Mouse (Mus musculus) C2C12 (cell line): ENCODE results near the gene Klhl13. TPM values are rescaled to one million over a fixed set of nuclear protein-coding genes. Genes with fewer than 3 reads are reported as not detected.

ENCODE experiments used
- H3K27me3 ChIP-seq: one replicate; pipeline ENCODE4 v1.6.1; 2011; ENCODE audit not compliant: control insufficient read depth, insufficient read depth, insufficient read length
- H3K36me3 ChIP-seq: one replicate; pipeline ENCODE4 v1.6.1; 2011; ENCODE audit not compliant: control insufficient read depth, insufficient read depth
- H3K4me3 ChIP-seq: one replicate; pipeline ENCODE4 v1.5.1; 2011; ENCODE audit warnings: mild to moderate bottlenecking, control low read depth; ENCODE audit not compliant: poor library complexity, insufficient read depth, severe bottlenecking
- H3K79me2 ChIP-seq: one replicate; pipeline ENCODE4 v1.6.1; 2011; ENCODE audit not compliant: control insufficient read depth, insufficient read depth
- H3K79me3 ChIP-seq: one replicate; pipeline ENCODE4 v1.6.1; 2011; ENCODE audit warnings: low read depth, control low read depth
- H3ac ChIP-seq: one replicate; pipeline ENCODE3; 2011; ENCODE audit warnings: low read depth; ENCODE audit not compliant: control insufficient read depth, insufficient read length
- CEBPB ChIP-seq: IDR thresholded peaks from one replicate; pipeline ENCODE4 v1.6.1; 2011; ENCODE audit warnings: low read depth, mild to moderate bottlenecking, control low read depth, moderate library complexity
- CTCF ChIP-seq: IDR thresholded peaks from one replicate; pipeline ENCODE4 v1.5.1; 2011; ENCODE audit not compliant: control insufficient read depth, insufficient read depth, insufficient read length
- FOSL1 ChIP-seq: IDR thresholded peaks from one replicate; pipeline ENCODE4 v1.8.0; 2011; ENCODE audit warnings: mild to moderate bottlenecking, low read length; ENCODE audit not compliant: poor library complexity, insufficient read depth, severe bottlenecking
- MAX ChIP-seq: IDR thresholded peaks from one replicate; pipeline ENCODE4 v1.6.1; 2011; ENCODE audit warnings: mild to moderate bottlenecking, control low read depth
- MYOD1 ChIP-seq: IDR thresholded peaks from one replicate; pipeline ENCODE4 v1.6.1; 2011; ENCODE audit warnings: low read depth; ENCODE audit not compliant: control insufficient read depth, insufficient read length
- MYOG ChIP-seq: IDR thresholded peaks from one replicate; pipeline ENCODE4 v1.6.1; 2011; ENCODE audit not compliant: control insufficient read depth, insufficient read length; ENCODE audit errors: extremely low read depth
- USF1 ChIP-seq: IDR thresholded peaks from one replicate; pipeline ENCODE4 v1.6.1; 2011; ENCODE audit warnings: low read depth, mild to moderate bottlenecking, control low read depth, moderate library complexity
- polyA plus RNA-seq: library from polyadenylated mRNA; unstranded; fragments of >200 nt; fragmentation: generic; extraction: Trizol; gene quantifications from one replicate; pipeline ENCODE4 v1.2.1, GENCODE M21; 2012; ENCODE audit warnings: missing spikeins

Gene Klhl13
- polyA plus RNA-seq, 1 experiment: 0.04 TPM

- Histone ChIP-seq H3K79me3 (no peaks in the 10 kb centered on the region), H3ac (no peak overlapping the region), H3K27me3 (no peaks in the 10 kb centered on the region), H3K79me2 (no peaks in the 10 kb centered on the region), H3K36me3 (no peaks in the 10 kb centered on the region), H3K4me3 (no peak overlapping the region)
- TF ChIP-seq FOSL1: no peak
- TF ChIP-seq USF1: no peak
- no peak for TF ChIP-seq MYOD1
- no peak for TF ChIP-seq CTCF
- no peak for TF ChIP-seq CEBPB
- no peak for TF ChIP-seq MAX
- TF ChIP-seq MYOG: no peak
Measured at GRCm38 (mm10) chrX:23284530-23285441, 80.1 kb downstream of the Klhl13 start.

DNA sequence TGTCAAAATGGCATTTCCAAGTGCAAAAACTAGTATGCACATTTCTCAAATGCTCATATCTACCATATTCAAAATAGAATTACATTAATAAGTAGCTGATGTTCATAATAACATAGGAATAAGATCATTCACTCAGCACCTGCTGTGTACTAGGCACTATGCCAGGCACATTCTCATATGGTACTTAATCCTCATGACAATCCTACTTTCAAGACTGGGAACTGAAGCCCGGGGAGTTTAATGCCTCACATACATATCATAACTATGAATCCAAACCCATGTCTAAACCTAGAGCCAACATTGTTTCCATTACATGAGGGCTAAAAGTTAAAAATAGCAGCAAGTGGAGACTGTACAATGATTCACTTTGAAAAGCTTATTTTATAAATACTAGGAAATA is 97.3 kb downstream of the Klhl13 start:
- Histone ChIP-seq H3ac (no peak overlapping the region), H3K79me2 (no peaks in the 10 kb centered on the region), H3K36me3 (no peaks in the 10 kb centered on the region), H3K27me3 (no peaks in the 10 kb centered on the region), H3K79me3 (no peaks in the 10 kb centered on the region), H3K4me3 (no peak overlapping the region)
- TF ChIP-seq USF1: no peak
- TF ChIP-seq MYOG: no peak
- no peak for TF ChIP-seq CEBPB
- TF ChIP-seq FOSL1: no peak
- no peak for TF ChIP-seq MAX
- no peak for TF ChIP-seq MYOD1
- no peak for TF ChIP-seq CTCF

DNA sequence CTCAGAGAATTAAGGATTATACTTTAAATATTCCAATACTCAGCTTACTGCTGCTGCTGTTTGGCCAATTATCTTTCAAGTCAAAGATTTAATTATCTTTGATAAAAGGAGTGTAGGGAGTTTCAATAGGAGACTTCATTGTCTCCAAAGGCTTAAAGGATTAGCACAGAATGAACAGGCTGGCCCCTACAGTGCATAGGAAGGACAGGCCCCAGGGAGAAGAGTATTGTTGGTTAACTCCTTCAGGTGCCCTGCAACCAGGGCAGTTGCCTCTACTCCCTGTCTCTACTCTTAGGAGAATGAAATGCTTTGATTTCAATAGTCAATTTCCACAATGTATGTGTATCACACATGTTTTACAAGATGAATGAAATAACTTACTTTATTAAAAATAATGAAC is 116.1 kb downstream of the Klhl13 start:
- H3ac ChIP-seq: no peak overlapping the region
- H3K79me2 ChIP-seq: no peaks in the 10 kb centered on the region
- no peaks in the 10 kb centered on the region for H3K27me3 ChIP-seq
- no peaks in the 10 kb centered on the region for H3K79me3 ChIP-seq
- no peak overlapping the region for H3K4me3 ChIP-seq
- no peaks in the 10 kb centered on the region for H3K36me3 ChIP-seq
- TF ChIP-seq MYOG (no peak), MAX (no peak), FOSL1 (no peak), USF1 (no peak), CEBPB (no peak), MYOD1 (no peak), CTCF (no peak)
